Mouse (Mus musculus): ENCODE results near the gene Foxa1. TPM values are rescaled to one million over a fixed set of nuclear protein-coding genes. Genes with fewer than 3 reads are reported as not detected.
A peak's percentile ranks its signal among the peaks of the same experiment; 100 is the strongest.

The Foxa1 gene
- polyA plus RNA-seq (2014; fragmentation: Nextera tagmentation; extraction: Ambion mirVana): 2.3 and 3.2 TPM in 2 replicates

DNA sequence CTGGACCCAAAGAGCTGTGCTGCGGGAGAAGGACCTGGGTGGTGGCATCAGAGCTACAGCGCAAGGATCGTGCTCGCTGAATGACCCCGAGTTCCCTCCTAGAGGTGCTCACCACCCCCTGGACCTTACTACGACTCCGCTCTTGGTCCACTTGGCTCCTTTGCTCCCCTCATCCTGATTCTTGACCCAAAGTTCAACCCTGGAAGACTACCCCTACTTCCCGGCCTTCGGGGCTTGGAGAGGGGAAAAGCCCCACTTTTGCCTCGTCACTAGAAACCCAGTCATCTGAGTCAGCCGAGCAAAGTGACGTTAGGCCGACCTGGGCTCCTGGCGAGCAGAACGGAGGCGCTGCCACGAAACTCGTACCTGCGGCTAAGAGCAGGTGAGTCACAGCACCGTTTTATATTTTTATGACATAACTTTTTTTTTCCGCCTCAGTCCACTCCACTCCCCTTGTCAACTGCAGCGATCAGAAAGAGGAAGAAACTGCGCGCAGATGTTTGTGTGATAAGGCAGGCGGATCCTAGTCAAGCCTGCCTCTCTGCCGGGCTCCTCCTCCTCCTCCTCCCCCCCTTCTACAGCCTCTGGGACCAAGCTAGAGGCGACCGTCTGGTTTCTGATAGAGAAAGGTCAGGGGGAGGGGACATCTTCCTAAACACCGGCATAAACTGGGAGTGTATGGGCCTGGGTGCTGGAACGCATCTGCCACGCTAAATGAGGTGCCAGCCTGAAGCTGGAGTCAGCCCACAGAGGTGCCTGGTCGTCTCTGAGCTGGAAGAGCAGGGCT is at the start of gene Foxa1:
Gene Foxa1 (minus strand): TSS at position 502 of the 787 bp plus-strand sequence.
- Histone ChIP-seq H3K4me2 (ENCODE audit: low read depth, low read length) (peak within 1 kb of the TSS; percentile 79), H3K9ac (ENCODE audit: low read depth, low read length) (0 out of 2 replicates have a peak within 1 kb of the TSS, but pooled peaks have one; percentile 43), H3K9me3 (ENCODE audit: control insufficient read depth, low read length) (no peaks in the 10 kb centered on the region), H3K27me3 (replicated peaks; ENCODE audit: control insufficient read depth, insufficient read depth, low read length) (peaks cover 98% of the 10 kb centered on the region), H3K36me3 (ENCODE audit: control insufficient read depth, insufficient read depth, low read length) (no peaks in the 10 kb centered on the region), H3K27ac (replicated peaks; ENCODE audit: low read depth, low read length) (no peak within 1 kb of the TSS; the same call in 1 of the 2 replicates), H3K4me3 (ENCODE audit: low read depth, low read length) (peak within 1 kb of the TSS; percentile 46), H3K4me1 (ENCODE audit: control insufficient read depth, insufficient read depth, low read length) (peaks cover 12% of the 10 kb centered on the region; the same call in 1 of the 2 replicates)
- WGBS: 1% methylated on average over 32 of the region's 32 CpGs
- ATAC-seq (ENCODE audit: low read depth): 0 out of 2 replicates have a peak, but pooled peaks have one; percentile 27
- DNase-seq (ENCODE audit: low spot score): no peak

DNA sequence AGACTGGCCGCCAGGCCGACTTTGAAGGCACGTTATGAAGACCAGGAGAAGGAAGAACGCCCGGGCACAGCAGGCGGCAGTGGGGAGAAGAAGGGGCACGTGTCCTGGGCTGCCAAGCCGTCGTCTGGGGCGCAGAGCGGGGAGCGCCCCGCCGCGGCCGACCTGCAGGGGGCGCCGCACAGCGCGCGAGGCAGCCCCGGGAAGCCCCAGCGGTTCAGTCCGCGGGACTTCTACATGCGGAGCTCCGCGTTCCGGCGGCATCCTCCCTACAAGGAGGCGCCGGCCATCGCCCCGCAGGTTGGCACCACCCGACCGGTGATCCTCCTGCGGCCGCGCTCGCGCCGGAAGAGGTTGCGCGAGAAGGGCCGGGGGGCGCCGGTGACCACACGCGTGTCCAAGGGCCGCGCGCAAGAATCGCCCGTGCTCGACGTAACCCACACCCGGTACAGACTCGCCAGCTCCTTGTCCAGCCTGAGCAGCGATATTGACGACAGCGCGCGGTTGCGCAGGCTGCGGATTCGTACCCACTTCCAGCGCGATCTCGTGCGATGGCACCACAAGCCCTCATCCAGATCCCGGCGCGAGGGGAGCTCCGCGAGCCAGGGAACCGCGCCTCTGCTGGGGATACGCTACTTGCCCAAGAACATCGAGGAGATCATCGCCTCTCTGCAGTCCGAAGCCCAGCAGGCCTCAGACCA is 29.4 kb upstream of the Foxa1 start:
- Histone ChIP-seq H3K4me3 (ENCODE audit: low read depth, low read length) (peak overlapping the region; percentile 54), H3K4me1 (ENCODE audit: control insufficient read depth, insufficient read depth, low read length) (0 out of 2 replicates have a peak, but pooled peaks cover 3% of the 10 kb centered on the region), H3K9me3 (ENCODE audit: control insufficient read depth, low read length) (no peaks in the 10 kb centered on the region), H3K27me3 (replicated peaks; ENCODE audit: control insufficient read depth, insufficient read depth, low read length) (peaks cover 43% of the 10 kb centered on the region), H3K4me2 (ENCODE audit: low read depth, low read length) (peak overlapping the region; percentile 86), H3K9ac (ENCODE audit: low read depth, low read length) (peak overlapping the region; percentile 65), H3K36me3 (ENCODE audit: control insufficient read depth, insufficient read depth, low read length) (no peaks in the 10 kb centered on the region), H3K27ac (replicated peaks; ENCODE audit: low read depth, low read length) (no peak overlapping the region)
- DNase-seq (ENCODE audit: low spot score) (peak; percentile 62), ATAC-seq (ENCODE audit: low read depth) (peak; percentile 96)
- WGBS: 2% methylated on average over 30 of the region's 81 CpGs

DNA sequence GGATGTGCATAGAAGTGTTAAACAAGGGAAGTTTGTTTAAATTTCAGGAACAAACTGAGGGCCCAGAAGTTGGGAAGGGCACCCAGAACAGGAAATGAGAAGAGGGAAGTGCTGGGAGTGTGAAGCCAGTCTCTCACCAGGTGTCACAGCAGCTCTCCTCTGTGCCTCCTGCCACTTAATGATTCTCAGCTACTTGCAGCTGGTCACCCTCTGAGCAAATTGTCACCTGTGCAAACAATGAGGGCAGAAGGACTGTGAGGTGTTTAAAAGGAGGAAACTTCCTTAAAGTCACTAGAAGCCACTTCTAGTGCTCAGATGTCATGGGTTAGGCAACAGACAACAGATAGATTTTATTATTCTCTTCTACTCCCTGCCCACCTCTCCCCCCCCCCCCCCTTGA is 25.7 kb upstream of the Foxa1 start:
- Histone ChIP-seq H3K4me3 (ENCODE audit: low read depth, low read length) (no peak overlapping the region), H3K27me3 (replicated peaks; ENCODE audit: control insufficient read depth, insufficient read depth, low read length) (peaks cover 43% of the 10 kb centered on the region), H3K9ac (ENCODE audit: low read depth, low read length) (no peak overlapping the region), H3K27ac (replicated peaks; ENCODE audit: low read depth, low read length) (no peak overlapping the region), H3K9me3 (ENCODE audit: control insufficient read depth, low read length) (no peaks in the 10 kb centered on the region), H3K4me2 (ENCODE audit: low read depth, low read length) (no peak overlapping the region), H3K4me1 (ENCODE audit: control insufficient read depth, insufficient read depth, low read length) (0 out of 2 replicates have a peak, but pooled peaks cover 3% of the 10 kb centered on the region), H3K36me3 (ENCODE audit: control insufficient read depth, insufficient read depth, low read length) (no peaks in the 10 kb centered on the region)
- DNase-seq (ENCODE audit: low spot score) (no peak), ATAC-seq (ENCODE audit: low read depth) (no peak)

DNA sequence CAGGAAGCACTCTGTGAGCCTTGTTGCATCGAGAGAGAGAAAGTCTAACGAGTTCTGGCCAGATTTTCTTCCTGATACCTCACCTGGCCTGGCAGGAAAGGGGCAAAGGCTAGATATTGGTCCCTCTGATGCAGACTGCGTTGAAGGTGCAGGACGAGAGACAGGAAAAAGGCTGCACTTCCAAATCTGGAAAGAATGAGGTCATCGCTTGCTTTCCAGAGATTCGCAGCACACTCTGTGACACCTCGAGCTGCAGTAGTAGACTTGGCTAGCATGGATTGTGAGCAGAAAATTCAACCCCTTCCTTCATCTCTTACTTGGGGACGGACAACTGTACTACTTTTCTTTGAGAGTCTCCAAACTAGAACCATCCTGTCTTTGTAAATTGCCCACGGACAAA is 25.1 kb upstream of the Foxa1 start:
- Histone ChIP-seq H3K9ac (ENCODE audit: low read depth, low read length) (no peak overlapping the region), H3K4me2 (ENCODE audit: low read depth, low read length) (no peak overlapping the region), H3K27ac (replicated peaks; ENCODE audit: low read depth, low read length) (no peak overlapping the region), H3K27me3 (replicated peaks; ENCODE audit: control insufficient read depth, insufficient read depth, low read length) (peaks cover 41% of the 10 kb centered on the region), H3K36me3 (ENCODE audit: control insufficient read depth, insufficient read depth, low read length) (no peaks in the 10 kb centered on the region), H3K9me3 (ENCODE audit: control insufficient read depth, low read length) (no peaks in the 10 kb centered on the region), H3K4me1 (ENCODE audit: control insufficient read depth, insufficient read depth, low read length) (0 out of 2 replicates have a peak, but pooled peaks cover 3% of the 10 kb centered on the region), H3K4me3 (ENCODE audit: low read depth, low read length) (no peak overlapping the region)
- 30% methylated on average over 9 of the region's 9 CpGs for WGBS
- no peak for DNase-seq (ENCODE audit: low spot score)
- no peak for ATAC-seq (ENCODE audit: low read depth)

DNA sequence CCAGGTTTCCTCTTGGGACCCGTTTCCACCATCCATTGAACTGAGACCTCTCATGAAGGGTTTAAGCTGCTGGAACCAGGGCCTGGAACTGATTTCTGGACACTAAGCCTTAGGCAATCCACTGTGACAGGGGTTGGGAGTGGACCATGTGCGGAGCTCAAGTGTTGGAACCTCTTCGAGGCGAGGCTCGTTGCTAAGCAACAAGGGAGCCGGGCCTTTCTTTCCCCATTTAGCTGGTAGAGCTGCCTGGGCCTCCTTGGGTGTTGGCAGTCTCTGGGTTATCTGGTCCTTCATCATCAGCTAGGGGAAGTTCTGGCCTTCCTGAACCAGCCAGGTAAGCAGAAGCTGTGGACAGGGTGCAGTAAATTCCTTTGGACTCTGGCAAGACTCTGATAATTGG is 17.2 kb upstream of the Foxa1 start, which contains the start of gene Ttc6:
Gene Ttc6 (plus strand): TSS at position 205 of the 400 bp plus-strand sequence.
- Histone ChIP-seq H3K9me3 (ENCODE audit: control insufficient read depth, low read length) (no peaks in the 10 kb centered on the region; the same call in 1 of the 2 replicates), H3K4me2 (ENCODE audit: low read depth, low read length) (no peak within 1 kb of the TSS), H3K9ac (ENCODE audit: low read depth, low read length) (no peak within 1 kb of the TSS), H3K27me3 (replicated peaks; ENCODE audit: control insufficient read depth, insufficient read depth, low read length) (no peaks in the 10 kb centered on the region), H3K36me3 (ENCODE audit: control insufficient read depth, insufficient read depth, low read length) (no peaks in the 10 kb centered on the region), H3K4me3 (ENCODE audit: low read depth, low read length) (no peak within 1 kb of the TSS), H3K4me1 (ENCODE audit: control insufficient read depth, insufficient read depth, low read length) (no peaks in the 10 kb centered on the region), H3K27ac (replicated peaks; ENCODE audit: low read depth, low read length) (no peak within 1 kb of the TSS)
- ATAC-seq (ENCODE audit: low read depth) (no peak), DNase-seq (ENCODE audit: low spot score) (no peak)
- whole genome bisulfite sequencing: 75% methylated on average over 6 of the region's 6 CpGs

DNA sequence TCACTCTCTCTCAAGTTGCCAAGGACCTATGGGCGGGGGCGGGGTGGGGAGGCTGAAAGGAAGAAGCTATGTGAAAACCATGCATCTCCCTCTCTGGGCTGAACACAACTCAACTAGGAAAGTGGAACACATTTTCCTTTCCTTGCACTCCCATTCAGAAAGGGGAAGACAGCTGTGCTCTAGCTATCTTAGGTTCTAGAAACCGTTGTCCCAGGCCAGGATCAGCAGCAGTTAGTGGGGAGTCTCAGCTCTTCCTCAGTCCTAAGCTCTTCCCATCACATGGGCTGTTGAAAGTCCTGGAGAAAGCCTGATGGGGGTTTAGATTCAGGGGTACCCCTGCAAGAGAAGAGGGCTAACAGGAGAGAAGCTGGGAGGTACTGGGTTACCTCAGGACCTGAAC is 7.4 kb upstream of the Foxa1 start:
- no peak overlapping the region for H3K4me2 ChIP-seq (ENCODE audit: low read depth, low read length)
- 37% methylated on average over 3 of the region's 3 CpGs for WGBS
- H3K27me3 ChIP-seq (replicated peaks; ENCODE audit: control insufficient read depth, insufficient read depth, low read length): peaks cover 73% of the 10 kb centered on the region
- no peaks in the 10 kb centered on the region for H3K36me3 ChIP-seq (ENCODE audit: control insufficient read depth, insufficient read depth, low read length)
- H3K9ac ChIP-seq (ENCODE audit: low read depth, low read length): no peak overlapping the region
- ATAC-seq (ENCODE audit: low read depth) (no peak), DNase-seq (ENCODE audit: low spot score) (no peak)
- no peak overlapping the region for H3K27ac ChIP-seq (replicated peaks; ENCODE audit: low read depth, low read length)
- H3K4me3 ChIP-seq (ENCODE audit: low read depth, low read length): no peak overlapping the region
- H3K9me3 ChIP-seq (ENCODE audit: control insufficient read depth, low read length): no peaks in the 10 kb centered on the region
- H3K4me1 ChIP-seq (ENCODE audit: control insufficient read depth, insufficient read depth, low read length): no peaks in the 10 kb centered on the region

DNA sequence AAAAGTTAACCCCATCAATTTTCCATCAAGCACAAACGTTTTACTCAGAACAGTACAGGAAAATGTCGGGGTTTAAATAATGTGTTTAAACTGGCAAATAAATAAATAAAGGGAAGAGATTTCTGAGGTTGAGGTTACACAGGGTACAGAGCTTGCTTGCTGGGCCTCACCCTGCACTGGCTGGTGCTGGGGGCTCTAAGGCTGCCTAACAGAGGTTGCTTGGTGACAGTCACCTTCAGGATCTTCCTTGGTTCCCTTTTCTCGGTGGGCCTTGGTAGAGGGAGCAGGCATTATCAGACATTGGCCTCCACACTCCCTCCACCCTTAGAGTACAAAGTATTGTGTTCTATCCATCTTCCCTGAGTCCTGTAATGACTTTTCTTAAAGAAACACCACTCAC is 5.6 kb upstream of the Foxa1 start:
- ATAC-seq (ENCODE audit: low read depth) (no peak), DNase-seq (ENCODE audit: low spot score) (no peak)
- peaks cover 91% of the 10 kb centered on the region for H3K27me3 ChIP-seq (replicated peaks; ENCODE audit: control insufficient read depth, insufficient read depth, low read length)
- H3K9ac ChIP-seq (ENCODE audit: low read depth, low read length): no peak overlapping the region
- no peaks in the 10 kb centered on the region for H3K9me3 ChIP-seq (ENCODE audit: control insufficient read depth, low read length)
- H3K4me1 ChIP-seq (ENCODE audit: control insufficient read depth, insufficient read depth, low read length): no peaks in the 10 kb centered on the region
- H3K36me3 ChIP-seq (ENCODE audit: control insufficient read depth, insufficient read depth, low read length): no peaks in the 10 kb centered on the region
- H3K4me2 ChIP-seq (ENCODE audit: low read depth, low read length): no peak overlapping the region
- H3K4me3 ChIP-seq (ENCODE audit: low read depth, low read length): no peak overlapping the region
- whole genome bisulfite sequencing: 2% methylated on average over 3 of the region's 3 CpGs
- H3K27ac ChIP-seq (replicated peaks; ENCODE audit: low read depth, low read length): no peak overlapping the region

DNA sequence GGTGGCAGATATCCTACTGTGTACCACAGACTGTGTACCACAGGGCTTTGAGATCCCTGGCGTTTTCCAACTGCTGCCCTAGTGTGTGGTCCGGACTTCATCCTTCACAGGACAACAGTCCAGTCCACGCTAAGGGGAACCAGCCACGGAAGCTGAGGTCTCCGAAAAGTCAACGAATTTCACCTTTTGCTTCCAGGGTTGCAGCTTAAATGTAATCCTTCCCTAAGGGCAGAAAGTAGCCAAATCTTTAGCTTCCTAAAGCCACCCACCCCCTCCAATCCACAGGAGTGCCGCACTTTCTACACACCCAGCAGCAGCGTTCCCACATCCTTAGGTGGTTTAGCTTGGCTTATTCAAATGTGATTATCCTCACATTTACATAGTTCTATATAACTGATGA is 4.2 kb upstream of the Foxa1 start:
- Histone ChIP-seq H3K27me3 (replicated peaks; ENCODE audit: control insufficient read depth, insufficient read depth, low read length) (peaks cover 100% of the 10 kb centered on the region), H3K36me3 (ENCODE audit: control insufficient read depth, insufficient read depth, low read length) (no peaks in the 10 kb centered on the region), H3K9ac (ENCODE audit: low read depth, low read length) (no peak overlapping the region), H3K4me1 (ENCODE audit: control insufficient read depth, insufficient read depth, low read length) (peaks cover 3% of the 10 kb centered on the region; the same call in 1 of the 2 replicates), H3K4me3 (ENCODE audit: low read depth, low read length) (no peak overlapping the region), H3K9me3 (ENCODE audit: control insufficient read depth, low read length) (no peaks in the 10 kb centered on the region), H3K27ac (replicated peaks; ENCODE audit: low read depth, low read length) (no peak overlapping the region), H3K4me2 (ENCODE audit: low read depth, low read length) (no peak overlapping the region)
- 5% methylated on average over 8 of the region's 8 CpGs for WGBS
- no peak for DNase-seq (ENCODE audit: low spot score)
- no peak for ATAC-seq (ENCODE audit: low read depth)

Data from embryonic facial prominence, embryonic 14.5 days (tissue).